Mouse (Mus musculus): ENCODE measurements around the gene Xpr1. TPM values are rescaled to one million over a fixed set of nuclear protein-coding genes. Genes with fewer than 3 reads are reported as not detected.

Xpr1 gene
- 10.4 and 12.6 TPM in 2 replicates for polyA plus RNA-seq (2014; fragmentation: Nextera tagmentation; extraction: Ambion mirVana)

DNA sequence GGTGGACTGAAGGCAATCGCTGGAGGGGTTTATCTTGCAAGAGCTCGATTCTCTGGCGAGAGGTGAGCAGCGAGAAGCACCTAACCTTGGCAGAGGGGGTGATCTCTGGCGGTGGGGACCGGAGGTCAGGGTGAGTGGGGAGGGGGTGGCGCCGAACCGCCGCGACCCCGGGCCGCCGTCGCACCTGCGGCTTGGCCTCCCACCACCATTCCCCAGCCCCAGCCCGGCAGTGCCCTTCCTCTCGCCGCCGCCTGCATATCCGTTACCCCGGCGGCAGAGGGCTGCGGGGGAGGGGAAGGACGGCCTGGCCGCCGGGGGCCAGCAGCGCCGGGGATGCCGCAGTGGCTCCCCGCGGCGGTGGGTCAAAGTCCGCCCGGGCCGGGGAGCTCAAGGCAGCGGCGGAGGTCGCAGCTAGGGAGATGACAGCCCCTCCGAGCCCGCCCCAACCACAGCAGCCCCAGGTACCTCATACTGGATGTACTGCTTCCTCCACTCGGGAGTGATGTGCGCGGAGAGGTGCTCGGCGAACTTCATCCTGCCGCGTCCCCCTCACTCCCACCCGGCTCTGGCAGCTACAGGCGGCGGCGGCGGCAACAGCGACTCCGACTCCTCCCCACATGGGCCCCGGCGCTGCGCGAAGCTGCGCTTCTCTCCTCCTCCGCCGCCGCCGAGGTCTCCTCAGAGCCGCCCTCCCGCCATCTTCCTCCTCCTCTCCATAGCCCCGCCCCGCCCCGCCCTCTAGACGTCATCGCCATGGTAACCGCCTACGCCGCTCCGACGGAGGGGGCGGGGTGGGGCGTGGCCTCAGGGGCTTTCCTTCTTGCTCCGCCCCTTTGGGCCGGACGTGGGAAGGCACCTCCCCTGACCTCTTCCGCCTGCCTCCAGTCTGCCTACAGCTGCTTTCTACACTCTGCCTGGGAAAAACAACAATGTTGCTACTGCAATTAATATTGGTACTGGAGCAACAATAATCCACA, at the start of gene Xpr1:
Xpr1 (minus strand) TSS at position 715 of the 977 bp plus-strand sequence.
- peak within 1 kb of the TSS; percentile 76 for H3K4me2 ChIP-seq (replicated peaks; ENCODE audit: low read depth, low read length)
- H3K9ac ChIP-seq (ENCODE audit: low read depth, low read length), result peak within 1 kb of the TSS; percentile 70
- H3K4me3 ChIP-seq (ENCODE audit: low read length), result peak within 1 kb of the TSS; percentile 88
- 0 out of 2 replicates have a peak, but pooled peaks cover 4% of the 10 kb centered on the region for H3K4me1 ChIP-seq (ENCODE audit: control insufficient read depth, insufficient read depth, low read length)
- no peaks in the 10 kb centered on the region for H3K27me3 ChIP-seq (ENCODE audit: control insufficient read depth, insufficient read depth, low read length)
- peak within 1 kb of the TSS; percentile 85 for H3K27ac ChIP-seq (ENCODE audit: low read depth, low read length)
- H3K9me3 ChIP-seq (ENCODE audit: control insufficient read depth, low read length), result no peaks in the 10 kb centered on the region
- WGBS, result under 1% methylated on average over 63 of the region's 82 CpGs
- no peaks in the 10 kb centered on the region for H3K36me3 ChIP-seq (ENCODE audit: control insufficient read depth, insufficient read depth, low read length)
- peak; percentile 95 for ATAC-seq (ENCODE audit: low FRiP score, low TSS enrichment)

DNA sequence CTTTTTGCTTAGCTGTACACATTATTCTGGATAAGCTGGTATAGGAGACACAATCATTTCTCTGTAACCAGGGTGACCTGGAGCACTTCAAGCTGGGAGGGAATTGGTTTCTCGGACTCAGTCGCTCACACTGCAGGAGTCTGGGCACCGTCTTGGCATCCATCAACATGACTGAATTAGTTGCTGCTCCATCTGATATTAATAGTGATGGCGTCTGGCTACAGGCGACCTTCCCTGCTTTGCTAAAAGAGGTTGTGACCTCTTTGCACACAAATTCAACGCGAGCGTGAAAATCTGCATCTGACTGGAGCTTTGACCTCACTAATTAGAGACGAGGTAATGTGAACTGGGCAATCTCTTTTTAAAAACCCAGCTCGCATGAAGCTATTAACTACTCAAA, 46.2 kb upstream of the Xpr1 start:
- no peaks in the 10 kb centered on the region for H3K27me3 ChIP-seq (ENCODE audit: control insufficient read depth, insufficient read depth, low read length)
- no peak overlapping the region for H3K4me2 ChIP-seq (replicated peaks; ENCODE audit: low read depth, low read length)
- no peak for ATAC-seq (ENCODE audit: low FRiP score, low TSS enrichment)
- no peaks in the 10 kb centered on the region for H3K36me3 ChIP-seq (ENCODE audit: control insufficient read depth, insufficient read depth, low read length)
- no peak overlapping the region for H3K9ac ChIP-seq (ENCODE audit: low read depth, low read length)
- 58% methylated on average over 10 of the region's 10 CpGs for WGBS
- no peaks in the 10 kb centered on the region for H3K9me3 ChIP-seq (ENCODE audit: control insufficient read depth, low read length)
- H3K27ac ChIP-seq (ENCODE audit: low read depth, low read length), result no peak overlapping the region
- H3K4me3 ChIP-seq (ENCODE audit: low read length), result no peak overlapping the region
- no peaks in the 10 kb centered on the region for H3K4me1 ChIP-seq (ENCODE audit: control insufficient read depth, insufficient read depth, low read length)

DNA sequence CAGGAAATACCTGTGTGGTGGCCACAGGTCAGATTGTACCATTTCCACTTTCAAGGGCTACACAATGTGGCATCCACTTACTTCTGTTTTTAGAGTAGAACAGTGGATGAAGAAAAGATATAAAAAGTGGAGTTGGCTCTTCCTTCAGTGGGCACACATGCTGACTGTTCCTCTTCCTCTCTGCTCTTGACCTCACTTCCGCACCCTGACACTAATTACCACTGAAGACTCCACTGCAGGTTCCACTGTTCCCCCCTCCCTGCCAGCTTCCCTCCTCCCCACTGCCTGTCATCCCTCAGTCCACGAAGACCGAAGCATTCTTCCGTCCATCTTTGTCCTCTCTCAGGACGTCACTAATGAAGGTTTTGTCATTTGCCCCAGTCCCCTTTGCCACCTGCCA, 45.4 kb upstream of the Xpr1 start:
- H3K9ac ChIP-seq (ENCODE audit: low read depth, low read length), result no peak overlapping the region
- no peak for ATAC-seq (ENCODE audit: low FRiP score, low TSS enrichment)
- no peak overlapping the region for H3K27ac ChIP-seq (ENCODE audit: low read depth, low read length)
- no peak overlapping the region for H3K4me3 ChIP-seq (ENCODE audit: low read length)
- H3K36me3 ChIP-seq (ENCODE audit: control insufficient read depth, insufficient read depth, low read length), result no peaks in the 10 kb centered on the region
- 76% methylated on average over 5 of the region's 5 CpGs for WGBS
- H3K4me1 ChIP-seq (ENCODE audit: control insufficient read depth, insufficient read depth, low read length), result no peaks in the 10 kb centered on the region
- no peaks in the 10 kb centered on the region for H3K9me3 ChIP-seq (ENCODE audit: control insufficient read depth, low read length)
- no peaks in the 10 kb centered on the region for H3K27me3 ChIP-seq (ENCODE audit: control insufficient read depth, insufficient read depth, low read length)
- H3K4me2 ChIP-seq (replicated peaks; ENCODE audit: low read depth, low read length), result no peak overlapping the region

DNA sequence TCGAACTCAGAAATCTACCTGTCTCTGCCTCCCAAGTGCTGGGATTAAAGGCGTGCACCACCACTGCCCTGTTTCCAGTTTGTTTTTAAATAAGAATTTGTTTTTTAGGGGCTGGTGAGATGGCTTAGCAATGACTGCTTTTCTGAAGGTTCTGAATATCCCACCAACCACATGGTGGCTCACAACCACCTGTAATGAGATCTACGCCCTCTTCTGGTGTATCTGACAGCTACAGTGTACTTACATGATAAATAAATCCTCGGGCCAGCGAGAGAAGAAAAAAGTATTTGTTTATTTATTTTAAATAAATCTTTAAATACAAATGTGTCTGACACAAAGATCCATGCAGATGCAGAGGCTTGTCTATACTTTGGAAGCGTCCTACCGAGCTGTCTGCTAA, 40.3 kb upstream of the Xpr1 start:
- H3K36me3 ChIP-seq (ENCODE audit: control insufficient read depth, insufficient read depth, low read length), result no peaks in the 10 kb centered on the region
- H3K4me2 ChIP-seq (replicated peaks; ENCODE audit: low read depth, low read length), result no peak overlapping the region
- H3K9ac ChIP-seq (ENCODE audit: low read depth, low read length), result no peak overlapping the region
- no peak overlapping the region for H3K4me3 ChIP-seq (ENCODE audit: low read length)
- WGBS, result 82% methylated on average over 7 of the region's 7 CpGs
- H3K9me3 ChIP-seq (ENCODE audit: control insufficient read depth, low read length), result no peaks in the 10 kb centered on the region
- H3K27me3 ChIP-seq (ENCODE audit: control insufficient read depth, insufficient read depth, low read length), result no peaks in the 10 kb centered on the region
- H3K4me1 ChIP-seq (ENCODE audit: control insufficient read depth, insufficient read depth, low read length), result no peaks in the 10 kb centered on the region
- no peak for ATAC-seq (ENCODE audit: low FRiP score, low TSS enrichment)
- no peak overlapping the region for H3K27ac ChIP-seq (ENCODE audit: low read depth, low read length)

DNA sequence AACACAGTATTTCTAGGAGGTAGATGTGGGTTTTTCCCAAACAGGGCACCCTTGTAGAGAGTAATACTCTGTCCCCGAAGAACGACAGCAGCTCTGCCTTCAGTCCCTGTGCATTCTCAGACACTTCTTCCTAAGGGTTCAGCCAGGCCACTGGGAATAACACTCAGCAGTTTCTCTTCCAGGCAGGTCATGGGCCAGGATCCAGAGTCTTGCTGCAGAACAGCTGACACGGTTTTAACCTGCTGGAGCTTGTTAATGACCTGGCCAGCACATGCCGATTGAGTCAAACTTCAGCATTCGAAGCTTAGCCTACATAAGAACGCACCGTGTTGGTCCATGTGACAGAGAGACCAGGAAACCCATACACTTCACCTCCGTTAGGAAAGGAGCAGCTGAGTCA, 36.0 kb upstream of the Xpr1 start:
- Histone ChIP-seq H3K4me2 (replicated peaks; ENCODE audit: low read depth, low read length) (no peak overlapping the region), H3K4me3 (ENCODE audit: low read length) (no peak overlapping the region), H3K27ac (ENCODE audit: low read depth, low read length) (no peak overlapping the region), H3K9ac (ENCODE audit: low read depth, low read length) (no peak overlapping the region), H3K27me3 (ENCODE audit: control insufficient read depth, insufficient read depth, low read length) (no peaks in the 10 kb centered on the region), H3K36me3 (ENCODE audit: control insufficient read depth, insufficient read depth, low read length) (no peaks in the 10 kb centered on the region), H3K9me3 (ENCODE audit: control insufficient read depth, low read length) (no peaks in the 10 kb centered on the region), H3K4me1 (ENCODE audit: control insufficient read depth, insufficient read depth, low read length) (no peaks in the 10 kb centered on the region)
- ATAC-seq (ENCODE audit: low FRiP score, low TSS enrichment), result no peak
- WGBS, result 81% methylated on average over 8 of the region's 8 CpGs

DNA sequence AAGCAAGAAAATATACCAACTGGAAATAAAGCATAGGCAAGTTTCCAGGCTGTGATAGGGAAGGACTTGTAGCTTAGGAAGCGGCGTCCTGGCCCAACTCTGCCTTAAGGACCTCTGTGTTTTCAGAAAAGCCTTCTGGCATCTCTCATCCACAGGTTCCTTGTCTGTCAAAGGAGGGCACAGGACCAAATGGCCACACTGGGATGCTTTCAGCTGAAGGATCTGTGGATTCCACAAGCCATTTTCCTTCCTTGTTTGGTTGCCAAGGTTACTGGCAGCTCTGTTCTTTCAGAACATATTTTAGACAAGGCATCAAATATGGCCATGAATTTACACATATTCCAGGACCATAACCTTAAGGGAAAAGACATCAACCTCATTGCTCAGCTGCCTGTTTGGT, 31.7 kb upstream of the Xpr1 start:
- WGBS, result 97% methylated on average over 2 of the region's 2 CpGs
- H3K4me1 ChIP-seq (ENCODE audit: control insufficient read depth, insufficient read depth, low read length), result no peaks in the 10 kb centered on the region
- H3K36me3 ChIP-seq (ENCODE audit: control insufficient read depth, insufficient read depth, low read length), result no peaks in the 10 kb centered on the region
- H3K9me3 ChIP-seq (ENCODE audit: control insufficient read depth, low read length), result no peaks in the 10 kb centered on the region
- H3K4me2 ChIP-seq (replicated peaks; ENCODE audit: low read depth, low read length), result no peak overlapping the region
- H3K4me3 ChIP-seq (ENCODE audit: low read length), result no peak overlapping the region
- H3K9ac ChIP-seq (ENCODE audit: low read depth, low read length), result no peak overlapping the region
- H3K27me3 ChIP-seq (ENCODE audit: control insufficient read depth, insufficient read depth, low read length), result no peaks in the 10 kb centered on the region
- H3K27ac ChIP-seq (ENCODE audit: low read depth, low read length), result no peak overlapping the region
- ATAC-seq (ENCODE audit: low FRiP score, low TSS enrichment), result no peak

DNA sequence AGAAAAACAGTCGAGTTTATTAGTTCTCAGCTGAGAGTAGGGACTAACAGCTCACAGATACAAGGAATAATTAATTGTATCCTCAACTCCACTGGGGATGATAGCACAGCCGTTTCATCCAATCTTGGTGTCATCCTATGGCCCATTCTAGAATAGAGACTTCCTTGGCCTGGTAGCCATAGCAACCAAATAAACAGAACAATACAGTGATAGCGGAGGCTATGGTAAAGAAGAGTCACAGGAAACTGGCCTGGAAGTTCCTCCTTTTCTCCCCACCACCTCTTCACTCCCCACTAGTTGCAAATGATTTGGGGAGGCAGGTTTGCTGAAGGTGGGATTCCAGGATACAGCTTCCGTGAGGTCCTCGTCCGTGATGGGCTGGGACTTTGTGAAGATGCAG, 30.1 kb upstream of the Xpr1 start:
- WGBS, result 77% methylated on average over 6 of the region's 6 CpGs
- ATAC-seq (ENCODE audit: low FRiP score, low TSS enrichment), result no peak

DNA sequence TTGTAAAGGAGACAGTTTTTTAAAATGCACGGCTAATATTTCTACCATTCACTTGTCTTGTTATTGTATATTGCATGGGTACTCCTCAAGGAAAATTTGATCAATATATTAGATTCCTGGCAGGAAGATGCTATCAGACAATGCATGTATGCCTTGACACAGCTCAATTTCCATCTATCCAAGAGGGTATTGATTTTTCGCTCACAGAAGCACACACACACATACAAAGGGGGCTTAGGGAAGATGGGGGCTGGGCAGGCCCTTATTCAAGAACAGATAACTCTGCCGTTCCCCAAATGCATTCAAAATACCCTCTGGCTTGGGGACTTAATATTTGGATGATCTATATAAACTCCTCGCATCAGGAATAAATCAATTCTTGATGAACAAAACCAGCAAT, 25.9 kb upstream of the Xpr1 start:
- 90% methylated on average over 4 of the region's 4 CpGs for WGBS
- no peak overlapping the region for H3K4me3 ChIP-seq (ENCODE audit: low read length)

More for the DNA sequence above, 30.1 kb upstream of the Xpr1 start:
- Histone ChIP-seq H3K9me3 (ENCODE audit: control insufficient read depth, low read length) (no peaks in the 10 kb centered on the region), H3K4me2 (replicated peaks; ENCODE audit: low read depth, low read length) (no peak overlapping the region), H3K36me3 (ENCODE audit: control insufficient read depth, insufficient read depth, low read length) (no peaks in the 10 kb centered on the region), H3K4me1 (ENCODE audit: control insufficient read depth, insufficient read depth, low read length) (no peaks in the 10 kb centered on the region), H3K27ac (ENCODE audit: low read depth, low read length) (no peak overlapping the region), H3K9ac (ENCODE audit: low read depth, low read length) (no peak overlapping the region), H3K27me3 (ENCODE audit: control insufficient read depth, insufficient read depth, low read length) (no peaks in the 10 kb centered on the region), H3K4me3 (ENCODE audit: low read length) (no peak overlapping the region)

DNA sequence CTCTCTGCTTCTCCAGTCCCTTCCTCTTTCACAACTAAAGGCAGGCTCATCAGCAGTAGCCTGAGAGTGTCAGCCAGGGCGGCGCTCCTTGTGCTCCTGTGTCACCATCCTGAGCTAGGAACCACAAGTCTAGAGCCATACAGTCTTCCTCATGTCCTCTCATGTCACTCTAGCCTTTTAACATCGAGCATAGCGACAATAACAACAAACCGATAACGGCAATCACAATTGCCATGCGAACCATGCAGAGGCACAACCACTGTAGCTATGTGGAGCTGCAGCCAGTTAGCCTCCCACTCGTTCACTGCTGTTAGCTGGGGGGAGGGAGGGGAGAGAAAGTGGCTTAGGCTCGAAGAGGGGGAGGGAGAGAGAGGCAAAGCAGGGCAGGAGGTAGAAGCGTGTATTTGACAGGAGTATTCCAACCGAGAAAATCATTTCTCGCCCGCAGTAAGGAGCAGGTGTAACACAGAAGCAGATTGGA, 25.3 kb upstream of the Xpr1 start:
- ATAC-seq (ENCODE audit: low FRiP score, low TSS enrichment), result no peak
- Histone ChIP-seq H3K4me1 (ENCODE audit: control insufficient read depth, insufficient read depth, low read length) (no peaks in the 10 kb centered on the region), H3K4me2 (replicated peaks; ENCODE audit: low read depth, low read length) (no peak overlapping the region), H3K9me3 (ENCODE audit: control insufficient read depth, low read length) (no peaks in the 10 kb centered on the region), H3K27ac (ENCODE audit: low read depth, low read length) (no peak overlapping the region), H3K27me3 (ENCODE audit: control insufficient read depth, insufficient read depth, low read length) (no peaks in the 10 kb centered on the region), H3K9ac (ENCODE audit: low read depth, low read length) (no peak overlapping the region), H3K36me3 (ENCODE audit: control insufficient read depth, insufficient read depth, low read length) (no peaks in the 10 kb centered on the region), H3K4me3 (ENCODE audit: low read length) (no peak overlapping the region)
- WGBS, result 68% methylated on average over 13 of the region's 13 CpGs

More for the DNA sequence above, 25.9 kb upstream of the Xpr1 start:
- no peaks in the 10 kb centered on the region for H3K9me3 ChIP-seq (ENCODE audit: control insufficient read depth, low read length)
- no peak overlapping the region for H3K9ac ChIP-seq (ENCODE audit: low read depth, low read length)
- ATAC-seq (ENCODE audit: low FRiP score, low TSS enrichment), result no peak
- no peaks in the 10 kb centered on the region for H3K27me3 ChIP-seq (ENCODE audit: control insufficient read depth, insufficient read depth, low read length)
- no peaks in the 10 kb centered on the region for H3K36me3 ChIP-seq (ENCODE audit: control insufficient read depth, insufficient read depth, low read length)
- no peak overlapping the region for H3K27ac ChIP-seq (ENCODE audit: low read depth, low read length)
- no peak overlapping the region for H3K4me2 ChIP-seq (replicated peaks; ENCODE audit: low read depth, low read length)
- H3K4me1 ChIP-seq (ENCODE audit: control insufficient read depth, insufficient read depth, low read length), result no peaks in the 10 kb centered on the region

Data from kidney, embryonic 14.5 days (tissue).